9 mouse cellular contexts compared by ENCODE assay signal in genomic region chr9:15939594-15939993, GRCm38 (mm10).
A peak's percentile ranks its signal among the peaks of the same experiment; 100 is the strongest.
DNase-seq lines count a peak whose midpoint lies in the region; ATAC-seq and TF ChIP-seq lines count a peak whose summit lies in the region.
"Had no signal": no experiment of that assay in that cellular context is flagged by ENCODE, and none has a peak within 500 bp of the region (broad histone marks: within the 10 kb centered on the region; RNA-seq: fewer than 3 reads in every experiment).

No protein-coding gene starts in this region.

- H3K4me1 ChIP-seq in liver, embryonic 11.5 days (replicated peaks; ENCODE audit: control insufficient read depth, insufficient read depth, low read length) = peaks cover 6% of the 10 kb centered on the region; the same call in 1 of the 2 replicates
- no peaks in the 10 kb centered on the region for H3K4me1 ChIP-seq in liver, postnatal 0 days (ENCODE audit: insufficient read depth)

- no peak overlapping the region for H3K4me3 ChIP-seq in liver, embryonic 11.5 days (ENCODE audit: low read depth, low read length)
- no peak overlapping the region for H3K4me3 ChIP-seq in liver, postnatal 0 days (ENCODE audit: low read depth, low read length)
- H3K4me3 ChIP-seq: neural tube, embryonic 12.5 days had no signal

- no peaks in the 10 kb centered on the region for H3K36me3 ChIP-seq in liver, embryonic 11.5 days (ENCODE audit: control insufficient read depth, insufficient read depth, low read length)
- no peaks in the 10 kb centered on the region for H3K36me3 ChIP-seq in liver, postnatal 0 days (replicated peaks; ENCODE audit: insufficient read depth, low read length)

- H3K27ac ChIP-seq in liver, embryonic 11.5 days (ENCODE audit: low read depth, low read length) = no peak overlapping the region
- no peak overlapping the region for H3K27ac ChIP-seq in liver, postnatal 0 days (ENCODE audit: low read depth)
- H3K27ac ChIP-seq: neural tube, embryonic 12.5 days had no signal

- H3K9me3 ChIP-seq in liver, embryonic 11.5 days (ENCODE audit: control insufficient read depth, low read length) = no peaks in the 10 kb centered on the region
- no peaks in the 10 kb centered on the region for H3K9me3 ChIP-seq in liver, postnatal 0 days (ENCODE audit: low read length)
- H3K9me3 ChIP-seq: neural tube, embryonic 12.5 days had no signal

- no peak overlapping the region for H3K9ac ChIP-seq in liver, embryonic 11.5 days (ENCODE audit: low read depth, low read length)
- H3K9ac ChIP-seq in liver, postnatal 0 days (replicated peaks) = no peak overlapping the region
- H3K9ac ChIP-seq: neural tube, embryonic 12.5 days had no signal

- no peak for TF ChIP-seq EP300 in liver, postnatal 0 days (IDR thresholded peaks at IDR 0.05; ENCODE audit: low read depth)

- no peaks in the 10 kb centered on the region for H3K27me3 ChIP-seq in liver, embryonic 11.5 days (replicated peaks; ENCODE audit: control insufficient read depth, insufficient read depth, low read length)
- no peaks in the 10 kb centered on the region for H3K27me3 ChIP-seq in liver, postnatal 0 days (ENCODE audit: insufficient read depth, low read length)
- H3K27me3 ChIP-seq: neural tube, embryonic 12.5 days had no signal

- TF ChIP-seq CTCF in liver, postnatal 0 days (IDR thresholded peaks at IDR 0.05; ENCODE audit: low read depth) = peak; percentile 57

- DNase-seq in cerebellum, postnatal 14 days = peak; percentile 23 to 25
- DNase-seq in cerebellum, adult 11 months = no peak
- DNase-seq in liver (peak; percentile 29), ZHBTc4 (ENCODE audit: low read depth, low spot score) (peak; percentile 40)
- no peak for DNase-seq in liver, embryonic 11.5 days (ENCODE audit: low spot score)
- DNase-seq in liver, postnatal 0 days = no peak
- no peak for DNase-seq in frontal cortex, postnatal 10 days (ENCODE audit: low spot score in 2 of 2)

- no peak overlapping the region for H3K4me2 ChIP-seq in liver, embryonic 11.5 days
- no peak overlapping the region for H3K4me2 ChIP-seq in liver, postnatal 0 days (ENCODE audit: low read depth, low read length)
- H3K4me2 ChIP-seq: neural tube, embryonic 12.5 days had no signal

- WGBS in liver, embryonic 11.5 days = 38% methylated on average over 2 of the region's 2 CpGs
- WGBS in liver, postnatal 0 days (ENCODE audit: insufficient replicate concordance) = 38% methylated on average over 2 of the region's 2 CpGs

- no peak for ATAC-seq in liver, embryonic 11.5 days (replicated peaks; ENCODE audit: low FRiP score)
- ATAC-seq in liver, postnatal 0 days = no peak
- ATAC-seq in inflammation-experienced regulatory T-cells, adult 6 months = no peak

Comparison
In these comparisons a context has a peak if more than half of its experiments do, and no peak if none do; other contexts are left out.
1. DNase-seq: peak in cerebellum, postnatal 14 days (2 of 2), liver (single experiment) and ZHBTc4 (single experiment); none in cerebellum, adult 11 months (single experiment), liver, embryonic 11.5 days (single experiment), liver, postnatal 0 days (single experiment) and frontal cortex, postnatal 10 days (0 of 2).